Mouse (Mus musculus): Measurements from ENCODE around the gene Mindy4b-ps. TPM values are rescaled to one million over a fixed set of nuclear protein-coding genes. Genes with fewer than 3 reads are reported as not detected.

Mindy4b-ps gene
- total and polyA plus RNA-seq, 2 experiments from 2014 or later = 0.05 to 0.15 TPM

DNA sequence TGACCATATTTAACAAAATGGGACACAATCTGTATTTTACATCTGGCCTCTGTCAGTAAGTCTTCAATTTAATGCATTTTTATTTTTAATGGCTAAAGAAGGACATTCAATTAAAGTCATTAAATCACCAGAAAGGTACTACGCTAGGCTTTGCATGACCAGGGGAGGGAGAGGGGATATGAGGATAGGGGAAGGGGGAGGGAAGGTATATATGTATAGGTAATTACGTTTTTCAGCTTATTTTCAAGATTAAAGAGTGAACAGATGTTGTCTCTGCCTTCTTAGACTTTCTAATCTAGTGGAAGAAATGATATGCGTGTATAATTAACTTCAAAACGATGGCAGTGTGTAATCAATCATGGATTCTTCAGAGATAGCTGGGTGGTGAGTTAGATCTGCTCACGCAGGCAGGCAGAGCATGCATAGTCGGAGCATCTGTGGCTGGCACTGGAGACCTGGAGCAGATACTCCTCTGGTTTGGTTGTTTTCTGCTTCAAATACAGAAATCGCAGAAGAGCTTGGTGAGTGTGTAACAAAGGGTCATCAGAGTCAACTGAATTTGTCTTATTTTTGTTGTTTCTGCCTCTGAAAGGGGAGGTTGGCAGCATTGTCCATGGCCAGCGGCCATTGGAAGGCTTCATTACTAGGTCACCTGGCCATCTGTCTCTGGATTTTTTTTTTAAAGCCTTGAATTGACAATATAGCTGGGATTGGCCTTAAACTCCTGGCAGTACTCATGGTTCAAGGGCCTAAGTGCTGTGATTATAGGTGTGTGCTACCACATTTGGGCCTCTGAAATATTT lies 70.1 kb downstream of the Mindy4b-ps start:
- no peak overlapping the region for H3K27ac ChIP-seq (ENCODE audit: low read depth, low read length)
- no peaks in the 10 kb centered on the region for H3K9me3 ChIP-seq (ENCODE audit: low read length)
- H3K4me1 ChIP-seq (ENCODE audit: insufficient read depth) = no peaks in the 10 kb centered on the region
- no peaks in the 10 kb centered on the region for H3K36me3 ChIP-seq (ENCODE audit: insufficient read depth)
- no peak overlapping the region for H3K9ac ChIP-seq
- WGBS = 62% methylated on average over 8 of the region's 8 CpGs
- no peak for TF ChIP-seq CTCF (IDR thresholded peaks at IDR 0.05; ENCODE audit: low read depth)
- no peak overlapping the region for H3K4me3 ChIP-seq (ENCODE audit: low read depth, low read length)
- no peak for DNase-seq
- no peak overlapping the region for H3K4me2 ChIP-seq (ENCODE audit: low read depth)
- no peaks in the 10 kb centered on the region for H3K27me3 ChIP-seq (ENCODE audit: insufficient read depth, low read length)
- peak; percentile 50; the same call in 1 of the 2 replicates for ATAC-seq

DNA sequence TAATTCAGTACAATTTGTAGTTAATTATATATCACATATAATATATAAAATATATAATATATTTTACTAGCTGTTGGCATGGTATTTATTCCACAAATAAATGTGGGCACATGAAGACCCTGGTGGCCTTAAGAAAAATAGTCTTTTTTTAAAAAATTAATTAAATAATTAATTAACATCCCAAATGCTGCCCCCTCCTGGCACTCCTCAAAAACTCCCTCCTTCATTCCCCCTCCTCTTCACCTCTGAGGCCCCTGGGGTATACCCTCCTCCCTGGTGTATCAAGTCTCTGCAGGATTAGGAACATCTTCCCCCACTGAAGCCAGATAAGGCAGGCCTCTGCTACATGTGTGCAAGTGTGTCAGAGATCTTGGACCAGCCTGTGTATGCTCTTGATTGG lies 73.4 kb downstream of the Mindy4b-ps start:
- no peak for DNase-seq
- H3K27me3 ChIP-seq (ENCODE audit: insufficient read depth, low read length) = no peaks in the 10 kb centered on the region
- H3K4me3 ChIP-seq (ENCODE audit: low read depth, low read length) = no peak overlapping the region
- no peak overlapping the region for H3K4me2 ChIP-seq (ENCODE audit: low read depth)
- no peaks in the 10 kb centered on the region for H3K36me3 ChIP-seq (ENCODE audit: insufficient read depth)
- no peak for ATAC-seq
- no peaks in the 10 kb centered on the region for H3K4me1 ChIP-seq (ENCODE audit: insufficient read depth)
- no peak for TF ChIP-seq CTCF (IDR thresholded peaks at IDR 0.05; ENCODE audit: low read depth)
- no peak overlapping the region for H3K9ac ChIP-seq
- no peak overlapping the region for H3K27ac ChIP-seq (ENCODE audit: low read depth, low read length)
- no peaks in the 10 kb centered on the region for H3K9me3 ChIP-seq (ENCODE audit: low read length)

DNA sequence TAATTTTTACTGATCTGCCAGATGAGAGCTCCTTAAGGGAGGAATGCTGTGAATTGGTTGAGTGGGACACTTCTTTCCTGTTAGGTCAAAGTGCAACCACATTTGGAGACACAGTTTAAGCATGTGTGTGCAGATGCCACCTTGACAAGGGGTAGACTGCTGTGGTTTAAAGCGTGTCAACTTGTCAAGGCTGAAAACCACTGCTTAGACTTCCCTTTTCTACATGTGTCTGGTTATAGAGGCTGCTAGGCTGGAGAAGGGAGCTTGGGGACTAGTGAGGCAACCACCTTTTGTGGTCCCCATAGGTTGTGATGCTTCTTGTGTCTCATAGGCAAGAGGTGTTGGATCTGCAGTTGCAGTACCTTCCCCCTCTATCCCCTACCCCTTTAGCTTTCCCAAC lies 74.2 kb downstream of the Mindy4b-ps start:
- H3K27me3 ChIP-seq (ENCODE audit: insufficient read depth, low read length) = no peaks in the 10 kb centered on the region
- H3K27ac ChIP-seq (ENCODE audit: low read depth, low read length) = no peak overlapping the region
- DNase-seq (no peak), ATAC-seq (no peak)
- no peak for TF ChIP-seq CTCF (IDR thresholded peaks at IDR 0.05; ENCODE audit: low read depth)
- no peak overlapping the region for H3K4me3 ChIP-seq (ENCODE audit: low read depth, low read length)
- H3K36me3 ChIP-seq (ENCODE audit: insufficient read depth) = no peaks in the 10 kb centered on the region
- H3K9me3 ChIP-seq (ENCODE audit: low read length) = no peaks in the 10 kb centered on the region
- WGBS = 89% methylated on average over 1 of the region's 1 CpGs
- no peak overlapping the region for H3K9ac ChIP-seq
- H3K4me2 ChIP-seq (ENCODE audit: low read depth) = no peak overlapping the region
- no peaks in the 10 kb centered on the region for H3K4me1 ChIP-seq (ENCODE audit: insufficient read depth)

DNA sequence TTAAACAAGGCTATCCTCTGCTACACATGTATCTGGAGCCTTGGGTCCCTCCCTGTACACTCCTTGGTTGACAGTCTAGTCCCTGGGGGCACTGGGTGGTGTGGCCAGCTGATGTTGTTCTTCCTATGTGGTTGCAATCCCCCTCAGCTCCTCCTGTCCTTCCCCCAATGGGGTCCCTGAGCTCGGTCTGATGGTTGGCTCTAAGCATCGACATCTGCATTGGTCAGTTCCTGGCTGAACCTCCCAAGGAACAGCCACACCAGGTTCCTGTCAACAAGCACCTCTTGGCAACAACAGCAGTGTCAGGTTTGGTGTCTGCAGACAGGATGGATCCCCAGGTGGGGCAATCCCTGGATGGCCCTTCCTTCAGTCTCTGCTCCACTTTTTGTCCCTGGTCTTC lies 82.6 kb downstream of the Mindy4b-ps start:
- no peak for DNase-seq
- TF ChIP-seq CTCF (IDR thresholded peaks at IDR 0.05; ENCODE audit: low read depth) = no peak
- ATAC-seq = no peak
- no peaks in the 10 kb centered on the region for H3K4me1 ChIP-seq (ENCODE audit: insufficient read depth)
- H3K27me3 ChIP-seq (ENCODE audit: insufficient read depth, low read length) = no peaks in the 10 kb centered on the region
- no peak overlapping the region for H3K4me3 ChIP-seq (ENCODE audit: low read depth, low read length)
- H3K9ac ChIP-seq = no peak overlapping the region
- WGBS = 72% methylated on average over 2 of the region's 2 CpGs
- H3K27ac ChIP-seq (ENCODE audit: low read depth, low read length) = no peak overlapping the region
- H3K4me2 ChIP-seq (ENCODE audit: low read depth) = no peak overlapping the region
- H3K36me3 ChIP-seq (ENCODE audit: insufficient read depth) = no peaks in the 10 kb centered on the region
- no peaks in the 10 kb centered on the region for H3K9me3 ChIP-seq (ENCODE audit: low read length)

Other genes starting within 250 kb of the Mindy4b-ps start
- gene Selenot, start 245.7 kb downstream of the Mindy4b-ps start, total RNA-seq (2014; rRNA removed) = 174 and 190 TPM in 2 replicates
- 12.5 and 19.3 TPM in 2 replicates for gene Selenot, start 245.7 kb downstream of the Mindy4b-ps start, polyA plus RNA-seq (2015; fragmentation: Nextera tagmentation; extraction: Ambion mirVana)
- 0.29 and 0.92 TPM in 2 replicates for gene Erich6, start 185.1 kb downstream of the Mindy4b-ps start, total RNA-seq (2014; rRNA removed)
- gene Erich6, start 185.1 kb downstream of the Mindy4b-ps start, polyA plus RNA-seq (2015; fragmentation: Nextera tagmentation; extraction: Ambion mirVana) = 0.33 and 0.45 TPM in 2 replicates
- 22.1 and 25.2 TPM in 2 replicates for gene Siah2, start 129.9 kb downstream of the Mindy4b-ps start, total RNA-seq (2014; rRNA removed)
- gene Siah2, start 129.9 kb downstream of the Mindy4b-ps start, polyA plus RNA-seq (2015; fragmentation: Nextera tagmentation; extraction: Ambion mirVana) = 11.2 and 13.6 TPM in 2 replicates
- 2.0 and 2.3 TPM in 2 replicates for gene Clrn1, start 63.0 kb upstream of the Mindy4b-ps start, total RNA-seq (2014; rRNA removed)
- gene Clrn1, start 63.0 kb upstream of the Mindy4b-ps start, polyA plus RNA-seq (2015; fragmentation: Nextera tagmentation; extraction: Ambion mirVana) = 0.97 and 2.6 TPM in 2 replicates
- gene Med12l, start 183.5 kb upstream of the Mindy4b-ps start, total RNA-seq (2014; rRNA removed) = 14.9 and 19.2 TPM in 2 replicates
- gene Med12l, start 183.5 kb upstream of the Mindy4b-ps start, polyA plus RNA-seq (2015; fragmentation: Nextera tagmentation; extraction: Ambion mirVana) = 1.1 and 2.1 TPM in 2 replicates

All from forebrain, postnatal 0 days (tissue).